Mouse (Mus musculus) kidney, adult 11 months (tissue): Measurements from ENCODE around the gene Gstp2.
A peak's percentile ranks its signal among the peaks of the same experiment; 100 is the strongest.

Experiments used
- DNase-seq: peaks from one replicate; pipeline ENCODE4 v3.0.0; 2022

Gene Gstp2

DNA sequence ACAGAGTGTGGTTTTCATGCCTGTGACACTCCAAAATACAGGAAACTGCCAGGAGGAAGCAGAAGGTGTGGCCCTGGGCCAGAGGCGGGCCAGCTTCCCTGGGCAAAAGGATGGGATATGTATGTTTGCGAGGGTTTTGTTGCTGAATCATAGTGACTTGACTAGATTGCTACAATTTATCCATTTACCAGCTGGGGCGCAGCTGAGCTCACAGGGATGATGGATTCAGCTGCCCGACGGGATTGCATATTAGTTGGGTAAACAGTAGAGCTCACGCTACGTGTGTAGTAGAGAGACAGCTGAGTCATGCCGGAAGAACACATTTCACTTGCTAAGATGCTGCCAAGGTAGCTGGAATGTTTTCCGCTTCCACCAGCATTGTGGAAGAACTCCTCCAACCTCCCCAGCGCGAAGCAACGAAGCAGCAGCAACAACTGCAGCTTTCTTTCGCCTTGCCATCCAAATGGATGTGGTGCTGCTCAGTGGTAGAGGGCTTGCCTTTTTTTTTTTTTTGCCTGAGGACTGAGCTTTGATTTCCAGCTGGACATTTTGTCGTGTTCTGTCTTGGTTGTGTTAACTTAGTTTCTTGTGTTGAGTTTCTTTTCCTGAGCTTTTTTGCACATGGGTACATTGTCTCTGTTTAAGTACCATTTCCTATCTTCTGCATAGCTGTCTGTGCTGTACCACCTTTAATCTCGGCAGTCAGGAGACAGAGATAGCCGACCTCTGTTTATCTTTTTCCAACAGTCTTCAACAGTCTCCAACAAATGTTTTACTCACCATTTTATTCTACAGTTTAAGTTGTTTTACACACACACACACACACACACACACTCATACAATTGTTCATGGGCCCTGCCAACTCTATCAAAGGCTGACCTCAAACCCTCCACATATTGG, at the start of gene Gstp2:
TSS of gene Gstp2 (minus strand) at position 58 of the 900 bp plus-strand sequence.
- peak; percentile 90 for DNase-seq

DNA sequence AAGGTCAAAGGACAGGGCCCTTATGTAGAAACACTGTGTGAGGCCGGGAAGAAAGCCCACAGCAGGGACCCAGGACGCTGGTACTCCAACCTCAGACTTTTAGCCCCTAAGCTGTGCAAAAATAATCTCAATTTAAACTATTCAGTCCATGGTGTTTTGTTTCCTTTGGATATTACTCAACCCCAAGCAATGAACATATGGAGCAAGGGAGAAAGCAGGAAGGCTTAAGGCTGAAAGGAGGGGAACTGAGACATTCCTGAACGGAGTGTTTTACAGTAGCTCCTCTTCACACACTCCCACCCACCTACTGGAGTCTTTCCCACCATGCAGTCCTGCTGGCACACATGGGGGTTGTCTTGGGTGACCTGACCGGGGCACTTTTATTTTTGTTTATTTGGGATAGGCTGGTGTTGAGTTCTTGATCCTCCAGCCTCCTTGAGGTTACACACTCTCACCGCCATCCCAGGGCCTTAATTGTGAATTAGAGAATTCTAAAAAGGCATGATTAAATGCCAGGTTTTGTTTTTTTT, 49.0 kb upstream of the Gstp2 start:
- DNase-seq = no peak

DNA sequence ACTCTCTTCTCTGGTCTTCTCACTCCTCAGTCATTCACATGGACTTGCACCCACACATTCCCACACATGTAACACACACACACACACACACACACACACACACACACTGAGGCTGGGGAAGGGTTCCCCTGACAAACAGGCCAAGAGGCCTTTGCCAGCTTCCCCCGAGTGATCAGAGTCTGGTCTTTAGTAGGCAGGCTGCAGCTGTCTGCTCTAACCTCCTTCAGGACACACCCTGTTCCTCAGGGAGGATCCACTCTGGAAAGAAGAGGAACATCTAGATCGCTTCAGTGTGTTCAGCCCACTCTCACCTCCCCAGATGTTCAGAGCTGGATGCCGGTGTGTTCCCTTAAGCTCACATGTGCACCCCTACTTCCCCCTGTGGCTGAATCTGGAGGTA, 48.5 kb upstream of the Gstp2 start:
- DNase-seq = no peak

DNA sequence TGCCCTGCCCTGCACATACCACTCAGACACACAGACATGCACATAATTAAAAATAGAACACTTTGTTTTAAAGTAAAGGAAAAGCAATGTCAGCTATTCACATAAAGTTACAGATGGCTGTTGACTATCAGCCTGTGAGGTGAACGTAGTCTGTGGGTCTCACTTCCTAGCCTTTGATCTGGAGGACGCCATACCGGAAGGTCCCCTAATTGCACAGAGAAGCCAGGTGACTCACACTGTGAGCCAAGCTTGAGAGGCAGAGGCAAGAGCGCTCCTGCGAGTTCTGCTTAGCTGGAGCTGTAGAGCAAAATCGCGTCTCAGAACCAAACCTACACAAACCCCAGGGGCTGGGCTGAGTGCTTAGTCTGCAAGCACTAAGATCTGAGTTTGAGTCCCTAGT, 47.9 kb upstream of the Gstp2 start:
- DNase-seq = no peak

DNA sequence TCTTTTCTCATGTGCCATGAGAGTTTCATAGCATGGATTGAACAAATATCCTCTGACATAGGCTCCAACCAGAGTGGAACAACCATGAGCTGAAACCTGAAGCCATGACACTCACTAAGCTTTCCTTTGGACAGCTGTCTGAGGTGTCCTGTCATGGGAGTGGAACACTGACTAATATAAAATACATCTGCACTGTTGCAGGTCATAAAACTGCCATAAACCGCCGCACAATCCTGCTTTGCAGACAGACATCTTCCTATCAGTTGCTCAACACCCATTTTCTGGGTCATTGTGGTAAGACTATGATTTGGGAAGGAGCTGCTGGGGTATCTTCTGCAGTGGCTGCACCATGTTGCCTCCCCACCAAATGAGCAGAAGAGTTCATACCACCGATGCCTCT, 46.9 kb upstream of the Gstp2 start:
- no peak for DNase-seq

DNA sequence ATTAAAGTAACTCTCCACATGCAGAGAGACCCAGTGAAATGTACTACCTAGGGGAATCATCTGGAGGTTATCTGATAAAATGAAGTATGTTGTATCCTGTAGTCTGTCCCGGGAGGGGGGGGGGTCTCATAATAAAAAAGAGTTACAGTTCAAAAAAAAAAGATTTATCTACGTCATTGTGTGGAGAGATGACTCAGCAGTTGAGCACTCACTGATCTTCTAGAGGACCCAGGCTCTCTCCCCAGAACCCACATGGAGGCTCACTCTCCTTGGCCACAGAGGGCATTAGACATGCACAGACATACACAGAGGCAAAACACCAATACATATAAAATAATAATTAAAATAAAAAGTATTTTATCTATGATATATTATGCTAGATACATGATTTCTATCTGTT, 45.6 kb upstream of the Gstp2 start:
- no peak for DNase-seq

DNA sequence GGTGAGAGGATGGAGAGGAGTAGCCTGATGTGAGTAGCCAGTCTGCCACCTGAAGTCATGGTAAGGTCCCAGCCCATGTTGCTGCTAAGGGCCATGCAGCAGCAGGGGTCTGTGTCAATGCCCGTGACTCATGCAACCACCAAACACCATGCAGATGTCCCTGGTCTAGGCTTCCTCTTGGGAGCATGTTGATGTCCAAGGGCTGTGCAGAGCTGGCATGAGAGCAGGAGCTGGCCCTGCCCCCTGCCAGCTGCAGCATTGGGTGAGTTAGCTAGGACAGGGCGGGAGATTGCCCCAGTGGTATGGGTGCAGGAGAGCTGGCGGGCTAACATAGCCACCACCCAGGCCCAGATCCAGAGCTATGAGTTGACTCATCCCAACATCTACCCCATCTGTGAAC, 44.6 kb upstream of the Gstp2 start:
- DNase-seq = no peak

DNA sequence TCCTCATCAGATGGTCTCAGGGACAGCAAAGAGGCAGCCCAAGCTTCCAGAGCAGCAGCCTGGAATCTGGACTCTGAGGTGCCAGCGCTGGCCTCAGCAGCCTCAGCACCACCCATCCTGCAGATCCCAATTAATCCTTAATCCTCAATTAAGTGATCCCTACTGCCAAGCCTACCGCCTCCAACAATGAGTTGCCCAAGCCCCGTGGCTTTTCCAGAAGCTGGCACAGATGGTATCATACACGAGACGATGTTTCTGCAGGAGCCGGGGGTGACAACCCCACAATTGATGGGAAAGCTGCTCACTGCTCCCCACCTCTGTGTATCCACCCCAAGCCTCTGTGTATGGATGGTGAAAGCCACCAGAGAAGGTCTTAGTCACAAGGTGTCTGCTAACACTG, 43.3 kb upstream of the Gstp2 start:
- DNase-seq = no peak

DNA sequence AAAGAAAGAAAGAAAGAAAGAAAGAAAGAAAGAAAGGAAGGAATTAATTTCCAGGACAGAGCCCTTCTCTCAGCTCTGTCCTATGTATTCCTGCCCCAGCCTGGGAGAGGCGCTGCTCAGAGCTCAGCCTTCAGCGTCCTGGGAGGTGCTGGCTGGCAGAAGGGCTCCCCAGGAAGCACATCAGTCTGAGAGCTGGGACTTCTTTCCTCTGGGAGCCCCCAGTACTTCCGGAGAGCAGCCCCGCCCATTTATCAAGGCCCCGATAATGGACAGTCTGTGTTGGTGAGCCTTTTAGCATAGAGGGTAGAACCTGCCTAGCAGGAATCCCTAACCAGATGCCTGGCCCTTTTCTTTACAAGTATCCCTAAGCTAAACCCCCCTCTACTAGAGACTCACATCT, 42.3 kb upstream of the Gstp2 start:
- DNase-seq = no peak

DNA sequence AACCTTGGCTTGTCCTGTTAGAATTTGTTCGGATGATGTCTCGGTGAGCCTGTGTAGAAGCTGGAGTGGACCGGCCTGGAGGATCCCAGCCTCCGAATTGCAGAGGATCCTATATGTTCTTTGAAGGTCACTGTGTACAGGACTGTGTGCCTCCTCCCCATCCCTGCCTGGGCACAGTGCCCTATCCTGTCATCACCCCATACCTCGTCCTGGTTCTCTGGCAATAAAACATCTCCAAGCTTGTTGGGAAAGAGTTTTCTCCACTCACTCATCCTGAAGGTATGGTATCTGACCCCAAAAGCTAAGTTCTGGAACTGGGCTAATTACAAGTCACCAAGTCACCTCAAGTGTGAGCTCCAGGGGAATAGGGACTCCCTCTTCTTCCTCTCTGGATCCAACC, 41.3 kb upstream of the Gstp2 start:
- DNase-seq = no peak

DNA sequence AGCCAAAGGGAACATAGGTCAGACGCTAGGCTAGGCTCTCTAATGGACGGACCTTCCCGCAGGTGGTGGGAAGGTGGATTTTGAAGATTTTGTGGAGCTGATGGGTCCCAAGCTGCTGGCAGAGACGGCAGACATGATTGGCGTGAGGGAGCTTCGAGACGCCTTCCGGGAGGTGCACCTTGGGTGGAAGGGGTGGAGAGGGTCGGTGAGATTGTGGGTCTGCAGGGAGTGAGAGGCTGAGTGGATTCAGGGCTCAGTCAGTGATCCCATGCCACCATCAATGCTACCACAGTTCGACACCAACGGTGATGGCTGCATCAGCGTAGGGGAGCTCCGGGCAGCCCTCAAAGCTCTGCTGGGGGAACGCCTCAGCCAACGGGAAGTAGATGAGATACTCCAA, 40.3 kb upstream of the Gstp2 start:
- no peak for DNase-seq

DNA sequence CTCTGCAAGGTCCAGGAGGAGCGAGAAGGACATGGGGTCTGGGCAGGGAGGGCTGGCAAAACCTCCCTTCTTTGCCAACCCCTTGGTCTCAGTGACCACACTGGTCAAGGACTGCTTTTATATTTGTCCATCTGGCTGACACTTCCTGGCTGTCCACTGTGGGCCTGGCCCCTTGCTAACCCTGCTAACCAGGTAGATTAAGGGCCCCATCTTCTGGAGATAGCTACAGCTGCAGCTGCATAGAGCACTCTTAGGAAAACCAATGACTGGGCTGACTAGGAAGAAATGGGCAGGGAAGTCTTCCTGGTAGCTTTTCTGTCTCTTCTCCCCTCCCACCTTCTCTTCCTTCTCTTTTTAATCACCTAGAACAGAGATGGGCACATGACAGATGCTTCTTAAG, 39.2 kb upstream of the Gstp2 start:
- peak; percentile 39 for DNase-seq

DNA sequence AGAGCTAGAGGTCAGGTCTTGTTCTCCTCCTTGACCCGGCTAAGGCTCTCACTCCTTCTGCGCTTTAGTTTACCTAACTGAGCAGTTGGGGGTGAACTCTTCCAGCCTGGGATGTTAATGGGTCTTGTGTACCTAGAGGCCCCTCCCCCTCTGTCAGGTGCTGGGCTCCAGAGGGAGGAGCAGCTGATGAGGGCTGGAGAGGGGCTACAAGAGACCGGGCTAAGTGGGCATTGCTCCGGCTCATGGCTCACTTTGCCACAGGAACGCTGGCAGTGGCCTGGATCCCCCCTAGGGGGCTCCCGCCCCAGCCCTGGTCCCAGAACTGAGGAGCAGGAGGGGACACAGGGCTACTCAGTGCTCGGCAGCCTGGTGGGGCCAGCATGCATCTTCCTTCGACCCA, 38.0 kb upstream of the Gstp2 start:
- DNase-seq = no peak

DNA sequence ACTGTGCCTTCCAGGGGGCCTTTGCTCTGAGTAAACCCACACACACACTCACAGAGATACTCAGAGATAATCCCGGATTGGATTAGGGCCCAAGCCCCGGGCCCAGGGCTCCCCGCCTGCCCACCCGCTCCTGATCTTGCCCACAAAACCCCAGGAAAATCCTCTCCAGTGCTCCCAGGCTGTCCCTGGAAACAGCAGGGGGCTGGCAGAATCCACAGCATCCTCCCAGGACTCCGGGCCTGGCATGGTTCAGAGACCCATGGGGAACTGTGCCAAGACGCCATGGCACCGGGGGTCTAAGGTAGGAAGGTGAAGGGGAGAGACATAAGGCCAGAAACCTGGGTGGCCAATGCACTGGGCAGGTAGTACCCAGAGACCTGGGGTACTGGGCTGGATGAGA, 37.5 kb upstream of the Gstp2 start:
- DNase-seq = no peak

DNA sequence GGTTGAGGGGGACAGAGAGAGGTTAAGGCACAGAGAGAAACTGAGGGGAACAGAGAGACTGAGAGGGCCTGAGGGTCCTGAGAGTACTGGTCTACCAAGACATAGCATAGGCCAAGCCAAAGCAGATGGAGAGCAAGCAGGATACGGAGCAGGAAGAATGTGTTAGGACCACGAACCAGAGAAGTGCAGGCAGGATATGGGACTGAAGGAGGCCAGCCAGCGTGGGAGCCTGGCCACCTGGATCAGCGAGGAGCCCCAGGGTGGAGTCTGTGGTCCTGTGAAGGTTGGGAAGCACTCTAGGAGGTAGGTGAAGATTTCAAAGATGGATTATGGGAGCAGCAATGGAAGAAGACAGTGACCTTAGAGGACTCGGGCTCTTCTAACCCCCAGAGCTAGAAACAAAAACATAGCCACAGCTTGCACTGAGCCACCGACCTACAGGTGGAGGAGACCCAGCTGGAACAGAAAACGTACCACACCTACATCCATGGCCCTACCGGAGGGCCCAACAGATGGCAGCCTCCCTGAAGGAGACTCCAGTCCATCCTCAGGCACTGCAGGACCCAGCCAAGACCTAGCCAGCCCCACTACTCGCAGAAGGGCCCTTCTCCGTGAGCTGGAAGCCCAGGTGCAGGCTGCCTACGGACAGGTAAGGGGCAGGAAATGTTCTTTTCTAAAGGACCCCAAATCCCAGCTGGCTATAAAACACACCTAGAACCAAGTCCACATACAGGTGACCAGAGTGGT, 36.6 kb upstream of the Gstp2 start:
- no peak for DNase-seq

DNA sequence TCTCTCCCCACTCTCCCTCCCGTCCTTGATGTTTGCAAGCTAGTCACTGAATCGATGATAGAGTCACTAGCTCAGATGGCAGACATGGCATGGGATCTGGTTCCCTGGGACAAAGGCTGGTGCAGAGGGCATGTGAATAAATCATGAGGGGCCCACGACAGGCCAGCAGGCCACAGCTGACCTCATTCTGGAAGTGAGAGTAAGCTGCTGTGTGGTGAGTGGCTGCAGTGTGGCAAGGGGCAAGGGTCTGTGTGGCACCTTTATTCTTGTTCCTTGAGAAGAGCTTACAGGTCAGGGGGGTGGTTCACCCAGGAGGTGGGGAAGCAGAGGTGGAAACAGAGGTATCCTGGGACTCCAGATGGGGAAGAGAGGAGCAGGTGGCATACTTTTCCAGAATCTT, 35.6 kb upstream of the Gstp2 start, which contains the start of gene Cabp2:
TSS of gene Cabp2 (plus strand) at position 185 of the 400 bp plus-strand sequence.
- no peak for DNase-seq

DNA sequence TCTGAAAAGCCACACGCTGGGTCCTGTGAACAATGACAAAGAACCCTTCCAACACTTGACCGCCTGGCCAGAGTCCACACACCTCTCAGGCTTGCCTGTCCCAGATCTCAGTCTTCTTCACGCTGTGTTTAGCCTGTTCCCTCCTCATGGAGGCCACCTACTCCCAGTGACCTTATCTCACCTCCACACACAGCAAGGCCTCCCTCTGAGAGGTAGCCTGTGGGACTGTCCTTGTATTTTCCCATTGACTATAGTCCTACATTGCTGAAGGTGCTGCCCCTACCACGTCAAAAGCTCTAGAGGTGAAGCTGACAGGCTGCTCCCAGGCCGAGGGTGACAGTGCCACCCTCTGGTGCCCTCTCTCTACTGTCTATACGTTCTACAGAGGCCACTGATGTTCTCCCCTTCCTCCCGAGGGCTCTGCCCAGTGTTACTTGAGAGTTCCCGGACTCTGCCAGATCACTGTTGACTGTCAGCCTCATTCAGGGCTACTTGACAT, 34.7 kb upstream of the Gstp2 start:
- DNase-seq = no peak

DNA sequence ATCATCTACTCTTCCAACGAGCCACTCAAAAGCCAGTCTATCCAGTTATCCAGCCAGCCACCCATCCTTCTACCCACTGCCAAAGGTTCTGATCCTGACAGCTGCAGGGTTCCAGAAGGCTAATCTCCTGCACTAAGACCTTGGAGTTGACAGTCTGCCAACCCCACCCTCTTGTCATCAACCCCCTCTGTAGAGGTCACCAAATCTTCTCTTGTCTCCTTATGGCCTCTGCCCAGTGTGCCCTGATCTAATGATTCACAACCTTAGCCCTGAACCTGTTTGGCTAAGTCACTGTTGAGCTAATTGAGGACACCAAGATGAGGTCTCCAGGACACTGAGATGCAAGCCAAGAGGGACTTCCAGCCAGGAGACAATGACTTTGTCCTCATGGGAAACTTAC, 33.8 kb upstream of the Gstp2 start:
- no peak for DNase-seq

DNA sequence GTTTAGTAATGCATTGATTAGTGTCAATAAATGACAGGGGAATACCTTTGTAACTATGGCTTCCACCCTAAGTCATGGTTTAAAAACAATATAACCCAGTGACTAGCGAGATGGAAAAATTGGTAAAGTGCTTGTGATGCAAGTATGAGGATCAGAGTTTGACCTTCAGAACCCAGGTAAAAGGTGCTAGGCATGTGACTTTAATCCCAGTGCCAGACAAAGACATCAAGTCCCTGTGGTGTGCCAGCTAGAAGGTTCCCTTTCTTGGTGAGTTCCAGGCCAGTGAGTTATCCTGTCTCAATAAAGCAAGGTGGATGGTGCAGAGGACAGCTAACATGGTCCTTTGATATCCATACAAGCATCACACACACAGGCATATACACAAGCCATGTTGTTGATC, 29.7 kb upstream of the Gstp2 start:
- DNase-seq = peak; percentile 29

DNA sequence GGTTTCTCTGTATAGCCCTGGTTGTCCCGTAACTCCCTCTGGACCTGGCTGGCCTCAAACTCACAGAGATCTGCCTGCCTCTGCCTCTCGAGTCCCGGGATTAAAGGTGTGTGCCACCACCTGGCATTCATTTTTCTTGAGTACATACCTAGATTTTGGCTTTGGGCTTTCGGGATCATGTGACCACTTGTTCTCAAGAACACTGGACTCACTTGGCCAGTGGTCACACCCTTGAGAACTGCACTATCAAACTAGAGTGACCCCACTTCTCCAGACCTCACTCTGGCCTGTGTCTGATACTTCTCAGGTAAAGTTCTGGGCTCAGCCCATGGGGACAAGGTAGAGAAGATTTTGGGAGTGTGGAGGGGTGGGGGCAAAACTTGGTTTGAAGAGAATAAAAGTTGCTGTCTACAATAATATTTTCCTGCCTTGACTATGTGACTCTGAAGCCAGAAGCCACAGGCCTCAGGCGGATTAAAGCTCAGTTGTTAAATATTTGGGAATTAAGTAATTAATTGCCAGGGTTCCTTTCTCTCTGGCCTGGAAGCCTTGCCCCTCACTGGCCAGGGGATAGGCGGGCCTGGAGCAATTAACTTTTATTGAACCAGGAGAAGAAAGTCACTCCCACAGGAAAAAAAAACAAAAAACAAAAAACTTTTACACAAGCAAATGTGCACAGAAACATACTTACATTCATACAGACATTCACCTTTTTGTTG, 27.0 kb upstream of the Gstp2 start:
- DNase-seq = peak; percentile 36

DNA sequence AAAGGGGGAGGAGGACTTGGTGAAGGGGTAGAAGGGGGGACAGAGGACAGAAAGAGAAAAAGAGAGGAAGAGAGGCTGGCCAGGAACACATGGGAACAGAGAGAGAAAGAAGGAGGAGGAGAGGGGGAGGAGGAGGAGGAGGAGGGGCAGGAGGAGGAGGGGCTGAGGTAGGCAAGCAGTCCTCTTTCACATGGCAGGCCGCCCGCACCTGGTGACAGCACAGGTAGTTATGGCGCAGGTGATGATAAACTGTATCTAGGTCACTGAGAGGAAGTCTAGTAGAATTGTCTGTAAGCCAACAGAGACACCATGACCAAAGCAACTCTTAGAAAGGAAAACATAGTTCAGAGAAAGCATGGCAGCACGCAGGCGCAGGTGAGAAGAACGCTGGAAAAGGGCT, 25.6 kb upstream of the Gstp2 start:
- DNase-seq = no peak

DNA sequence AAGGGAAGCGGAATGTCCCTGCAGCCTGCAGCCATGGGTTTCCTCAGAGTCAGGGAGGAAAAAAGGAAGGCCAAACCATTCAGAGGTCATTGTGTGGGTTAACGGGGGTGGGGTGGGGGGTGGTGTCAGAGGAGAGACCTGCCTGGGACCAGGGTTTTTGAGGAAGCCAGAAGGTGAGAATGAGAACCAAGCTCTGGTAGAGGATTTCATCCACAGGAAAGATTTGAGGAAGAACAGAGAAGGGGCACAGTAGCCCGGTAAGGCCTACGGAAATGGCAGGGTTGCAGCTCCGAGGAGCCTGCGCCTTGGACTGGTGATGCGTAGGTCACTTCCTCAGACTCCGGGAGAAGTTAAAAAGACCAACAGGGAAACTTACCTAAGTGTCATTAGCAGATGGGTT, 24.9 kb upstream of the Gstp2 start:
- DNase-seq = no peak

DNA sequence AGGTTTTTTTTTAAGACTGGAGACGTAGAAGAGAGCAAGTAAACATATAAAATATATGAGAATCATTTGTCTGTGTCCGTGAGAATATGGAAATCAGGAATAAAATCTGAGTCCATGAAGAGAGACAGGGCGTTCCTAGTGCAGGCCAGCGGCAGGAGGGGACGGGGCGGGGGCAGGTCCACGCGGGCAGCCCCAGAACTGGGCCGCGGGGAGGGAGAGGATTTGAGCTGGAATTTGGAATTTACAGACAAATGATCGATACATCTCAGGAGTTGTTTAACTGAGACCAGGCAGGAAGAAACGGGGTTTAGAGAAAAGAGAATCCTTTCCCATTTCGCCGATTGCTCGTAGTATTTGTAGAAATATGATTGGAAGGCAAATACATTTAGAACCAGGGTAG, 24.5 kb upstream of the Gstp2 start:
- no peak for DNase-seq
